Mouse (Mus musculus) liver, embryonic 16.5 days (tissue): ENCODE measurements at regions not wholly inside any gene's neighbourhood (a gene's known extent, or its start where the extent isn't known, plus 50 kb on each side); places are given as distances from the start of the nearest gene placed in this dataset.

Experiments
- ATAC-seq: fragments of 200-750 bp; cut with Nextera tagmentation; 2 replicates; pipeline ENCODE4 v1.8.0; 2017; ENCODE audit warnings: low read depth, mild to moderate bottlenecking, moderate number of reproducible peaks, moderate library complexity
- H3K27ac ChIP-seq: fragments of 300-500 bp; sonication (generic); 2 replicates; pipeline ENCODE4 v1.5.1; 2014; ENCODE audit warnings: mild to moderate bottlenecking, low read length
- H3K27me3 ChIP-seq: fragments of 300-500 bp; sonication (generic); 2 replicates; pipeline ENCODE4 v1.6.1; 2014; ENCODE audit warnings: low read depth, low read length, mixed read lengths; ENCODE audit not compliant: control insufficient read depth, insufficient read depth
- H3K36me3 ChIP-seq: fragments of 300-500 bp; sonication (generic); 2 replicates; pipeline ENCODE4 v1.6.1; 2014; ENCODE audit warnings: mild to moderate bottlenecking; ENCODE audit not compliant: control insufficient read depth, insufficient read depth
- H3K4me1 ChIP-seq: fragments of 300-500 bp; sonication (generic); 2 replicates; pipeline ENCODE4 v1.6.1; 2014; ENCODE audit warnings: low read depth, low read length, mixed read lengths; ENCODE audit not compliant: control insufficient read depth
- H3K4me2 ChIP-seq: fragments of 300-500 bp; sonication (generic); 2 replicates; pipeline ENCODE4 v1.6.1; 2014; ENCODE audit warnings: low read depth, low read length, mixed read lengths
- H3K4me3 ChIP-seq: fragments of 300-500 bp; sonication (generic); 2 replicates; pipeline ENCODE4 v1.5.1; 2014; ENCODE audit warnings: low read depth, mild to moderate bottlenecking, low read length
- H3K9ac ChIP-seq: fragments of 300-500 bp; sonication (generic); 2 replicates; pipeline ENCODE4 v1.6.1; 2014; ENCODE audit warnings: low read depth, low read length
- H3K9me3 ChIP-seq: fragments of 300-500 bp; sonication (generic); replicated peaks from 2 replicates; pipeline ENCODE4 v1.6.1; 2016; ENCODE audit warnings: low read length; ENCODE audit not compliant: control insufficient read depth
- WGBS: fragments of 180-500 bp; shearing (Covaris S2); extraction: QIAGEN DNeasy Blood & Tissue Kit; methylation state at CpG from one replicate; pipeline ENCODE4 v1.1.7; 2014; ENCODE audit not compliant: insufficient replicate concordance; 5-methylcytosine and 5-hydroxymethylcytosine counted together

DNA sequence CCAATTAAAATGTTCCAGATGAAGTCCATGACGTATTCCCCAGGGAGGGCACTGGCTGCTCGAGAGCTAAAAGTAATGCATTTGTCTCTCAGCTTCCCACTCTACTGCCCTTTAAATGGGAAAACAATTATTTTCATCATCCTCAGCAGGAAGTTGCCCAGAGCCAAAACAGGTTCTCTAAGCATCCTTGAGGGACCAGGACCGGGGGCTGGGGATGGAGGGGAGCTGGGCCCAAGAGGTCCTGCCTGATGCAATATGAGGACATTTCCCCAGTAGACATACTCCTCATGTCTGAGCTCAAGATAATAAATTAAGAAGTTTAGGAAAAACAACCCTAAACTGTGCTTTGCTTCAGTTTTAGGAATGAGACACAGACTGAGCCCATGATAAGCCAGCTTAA lies 270.5 kb upstream of the Jarid2 start:
- Histone ChIP-seq H3K27ac (no peak overlapping the region), H3K36me3 (no peaks in the 10 kb centered on the region), H3K9me3 (no peaks in the 10 kb centered on the region), H3K9ac (no peak overlapping the region), H3K4me2 (no peak overlapping the region), H3K4me3 (no peak overlapping the region), H3K4me1 (no peaks in the 10 kb centered on the region), H3K27me3 (no peaks in the 10 kb centered on the region)
- 70% methylated on average over 3 of the region's 3 CpGs for WGBS
- no peak for ATAC-seq

- H3K4me1 ChIP-seq = no peaks in the 10 kb centered on the region
- ATAC-seq = no peak
- H3K9me3 ChIP-seq = no peaks in the 10 kb centered on the region
- no peak overlapping the region for H3K4me2 ChIP-seq
- whole genome bisulfite sequencing = 65% methylated on average over 4 of the region's 4 CpGs
- H3K27me3 ChIP-seq = no peaks in the 10 kb centered on the region
- no peak overlapping the region for H3K9ac ChIP-seq
- H3K27ac ChIP-seq = no peak overlapping the region
- H3K4me3 ChIP-seq = no peak overlapping the region
- no peaks in the 10 kb centered on the region for H3K36me3 ChIP-seq
Observed at GRCm38 (mm10) chr13:44459148-44459547, 270.1 kb upstream of the Jarid2 start.

- H3K27ac ChIP-seq = no peak overlapping the region
- 83% methylated on average over 4 of the region's 4 CpGs for WGBS
Observed at GRCm38 (mm10) chr13:44463675-44464074, 265.6 kb upstream of the Jarid2 start.

GRCm38 (mm10) chr13:44465567-44465966 lies 263.7 kb upstream of the Jarid2 start:
- Histone ChIP-seq H3K36me3 (no peaks in the 10 kb centered on the region), H3K4me2 (no peak overlapping the region), H3K9me3 (no peaks in the 10 kb centered on the region), H3K4me1 (no peaks in the 10 kb centered on the region), H3K27me3 (no peaks in the 10 kb centered on the region), H3K9ac (no peak overlapping the region), H3K4me3 (no peak overlapping the region), H3K27ac (no peak overlapping the region)
- ATAC-seq = no peak
- 58% methylated on average over 7 of the region's 7 CpGs for WGBS

More at GRCm38 (mm10) chr13:44463675-44464074, 265.6 kb upstream of the Jarid2 start:
- Histone ChIP-seq H3K36me3 (no peaks in the 10 kb centered on the region), H3K4me2 (no peak overlapping the region), H3K4me1 (no peaks in the 10 kb centered on the region), H3K9me3 (no peaks in the 10 kb centered on the region), H3K27me3 (no peaks in the 10 kb centered on the region), H3K4me3 (no peak overlapping the region), H3K9ac (no peak overlapping the region)
- no peak for ATAC-seq

GRCm38 (mm10) chr13:44468963-44469674 lies 260.2 kb upstream of the Jarid2 start:
- Histone ChIP-seq H3K4me3 (no peak overlapping the region), H3K9ac (no peak overlapping the region), H3K36me3 (no peaks in the 10 kb centered on the region), H3K27ac (no peak overlapping the region), H3K4me1 (no peaks in the 10 kb centered on the region), H3K9me3 (no peaks in the 10 kb centered on the region), H3K27me3 (no peaks in the 10 kb centered on the region), H3K4me2 (no peak overlapping the region)
- no peak for ATAC-seq
- 64% methylated on average over 14 of the region's 14 CpGs for WGBS

DNA sequence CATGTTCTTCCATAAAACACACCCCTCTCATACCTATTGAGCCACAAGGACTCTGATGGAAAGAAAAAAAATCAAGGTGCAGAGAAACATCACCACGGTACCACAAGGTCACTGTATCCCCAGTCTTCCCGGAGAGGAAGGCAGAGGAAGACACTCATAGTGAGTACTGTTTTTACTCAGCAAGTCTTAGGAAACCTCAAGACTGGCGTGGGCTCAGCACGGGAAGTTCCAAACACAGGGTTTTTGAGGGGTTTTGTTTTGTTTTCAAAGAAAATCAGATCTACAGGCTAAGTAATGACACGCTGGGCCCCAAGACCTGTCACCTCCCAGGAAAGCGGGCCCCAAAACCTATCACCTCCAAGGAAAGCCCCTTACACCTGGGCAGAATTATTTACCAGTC lies 259.6 kb upstream of the Jarid2 start:
- H3K4me1 ChIP-seq = no peaks in the 10 kb centered on the region
- H3K9me3 ChIP-seq = no peaks in the 10 kb centered on the region
- no peaks in the 10 kb centered on the region for H3K27me3 ChIP-seq
- H3K27ac ChIP-seq = no peak overlapping the region
- H3K4me3 ChIP-seq = no peak overlapping the region
- H3K4me2 ChIP-seq = no peak overlapping the region
- 47% methylated on average over 6 of the region's 6 CpGs for WGBS
- ATAC-seq = no peak
- no peaks in the 10 kb centered on the region for H3K36me3 ChIP-seq
- no peak overlapping the region for H3K9ac ChIP-seq

GRCm38 (mm10) chr13:44473200-44473599 lies 256.1 kb upstream of the Jarid2 start:
- Histone ChIP-seq H3K27me3 (no peaks in the 10 kb centered on the region), H3K4me2 (no peak overlapping the region), H3K27ac (no peak overlapping the region), H3K36me3 (no peaks in the 10 kb centered on the region), H3K4me1 (no peaks in the 10 kb centered on the region), H3K4me3 (no peak overlapping the region), H3K9me3 (no peaks in the 10 kb centered on the region), H3K9ac (no peak overlapping the region)
- ATAC-seq = no peak
- WGBS = 62% methylated on average over 6 of the region's 6 CpGs

DNA sequence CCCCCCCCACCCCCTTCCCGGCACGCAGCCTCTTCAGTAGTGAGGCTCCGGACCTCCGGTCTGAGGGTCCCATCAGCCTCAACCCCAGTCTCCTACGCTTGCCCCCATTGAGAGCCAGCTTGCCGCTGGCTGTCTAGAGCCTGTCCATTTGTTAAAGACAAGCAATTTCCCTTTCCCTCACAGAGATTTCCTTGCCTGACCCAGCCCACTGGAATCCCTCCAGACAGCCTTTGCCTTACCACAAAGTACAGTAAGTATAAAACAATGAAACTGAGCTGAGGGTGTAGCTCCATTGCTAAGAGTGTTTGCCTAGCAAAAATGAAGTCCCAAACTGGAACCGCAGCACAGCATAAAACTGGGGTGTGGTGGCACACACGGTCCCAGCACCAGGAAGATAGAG lies 252.4 kb upstream of the Jarid2 start:
- WGBS = 49% methylated on average over 8 of the region's 8 CpGs
- Histone ChIP-seq H3K4me1 (no peaks in the 10 kb centered on the region), H3K9me3 (no peaks in the 10 kb centered on the region), H3K27me3 (no peaks in the 10 kb centered on the region), H3K27ac (no peak overlapping the region), H3K4me3 (no peak overlapping the region), H3K4me2 (no peak overlapping the region), H3K36me3 (no peaks in the 10 kb centered on the region), H3K9ac (no peak overlapping the region)
- ATAC-seq = no peak

DNA sequence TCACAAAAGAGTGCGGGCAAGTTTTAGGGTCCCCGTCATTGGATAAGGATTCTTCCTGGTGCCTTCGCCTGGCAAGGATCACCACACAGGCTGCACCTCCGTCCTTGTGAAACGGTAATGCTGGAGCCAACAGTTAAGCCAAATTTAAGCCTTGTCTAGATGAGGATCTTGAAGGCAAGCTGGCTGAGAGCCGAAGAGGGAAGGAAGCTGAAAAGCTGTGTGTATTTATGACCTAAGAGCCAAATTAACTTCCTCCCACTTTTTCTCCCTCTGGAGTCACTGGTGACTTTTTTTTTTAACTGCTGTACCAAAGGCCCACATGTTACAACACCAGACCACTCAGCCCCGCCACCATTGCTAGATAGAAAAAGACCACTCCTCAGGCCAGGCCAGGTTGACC lies 249.1 kb upstream of the Jarid2 start:
- no peak overlapping the region for H3K4me3 ChIP-seq
- no peaks in the 10 kb centered on the region for H3K27me3 ChIP-seq
- no peak for ATAC-seq
- H3K36me3 ChIP-seq = no peaks in the 10 kb centered on the region
- whole genome bisulfite sequencing = 29% methylated on average over 7 of the region's 7 CpGs
- H3K27ac ChIP-seq = no peak overlapping the region
- H3K4me1 ChIP-seq = no peaks in the 10 kb centered on the region
- no peak overlapping the region for H3K4me2 ChIP-seq
- H3K9me3 ChIP-seq = no peaks in the 10 kb centered on the region
- H3K9ac ChIP-seq = no peak overlapping the region
